Mouse (Mus musculus) B cell, adult (primary cell): ENCODE results near the gene Otud7b. TPM values are rescaled to one million over a fixed set of nuclear protein-coding genes. Genes with fewer than 3 reads are reported as not detected.

ENCODE experiments used
- total RNA-seq: library from RNA; stranded (reverse); gene quantifications from 4 replicates; pipeline ENCODE4 v1.2.4, GENCODE M21; 2023; ENCODE audit not compliant: inconsistent age

Gene Otud7b
- total RNA-seq, result 53.7 to 61.3 TPM (median 54.9 TPM) in 4 replicates

DNA sequence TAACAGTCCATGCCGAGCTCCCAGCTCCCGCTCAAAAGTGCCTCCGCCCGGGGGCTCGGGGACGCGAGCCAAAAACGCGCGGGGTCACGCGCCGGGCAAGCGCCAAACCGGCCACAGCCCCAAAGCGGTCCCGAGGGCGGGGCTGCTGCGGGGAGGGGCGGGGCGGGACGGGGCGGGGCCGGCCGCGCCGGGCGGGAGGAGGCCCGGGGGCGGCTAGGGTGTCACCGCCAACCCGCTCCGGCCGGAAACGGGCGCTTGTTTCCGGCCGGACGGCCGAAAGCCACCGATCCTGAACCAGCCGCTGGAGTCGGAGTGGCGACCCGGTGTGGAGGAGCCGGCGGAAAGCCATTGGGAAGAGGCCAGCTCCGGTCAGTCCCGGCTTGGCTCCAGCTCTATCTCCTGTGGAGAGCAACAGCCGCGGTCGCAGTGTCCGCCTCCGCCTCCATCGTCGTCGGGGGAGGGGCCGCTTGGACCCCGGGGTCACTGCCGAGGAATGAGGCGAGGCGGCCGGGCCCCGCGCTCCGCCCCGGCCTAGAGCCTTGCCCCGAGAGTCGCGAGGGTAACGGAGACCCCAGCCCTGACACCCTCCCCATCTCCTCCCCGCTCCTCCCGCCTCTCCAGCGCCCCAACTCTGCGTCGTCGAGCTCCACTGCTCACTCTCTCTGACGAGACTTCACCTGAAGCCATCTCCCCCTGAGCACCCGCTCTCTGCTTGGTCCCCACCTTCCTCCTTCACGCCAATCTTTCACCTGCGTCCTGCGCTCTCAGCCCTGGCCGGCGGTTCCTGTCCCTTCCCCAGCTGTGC, at the start of gene Otud7b:
Gene Otud7b (plus strand): TSS at position 267 of the 805 bp plus-strand sequence.

DNA sequence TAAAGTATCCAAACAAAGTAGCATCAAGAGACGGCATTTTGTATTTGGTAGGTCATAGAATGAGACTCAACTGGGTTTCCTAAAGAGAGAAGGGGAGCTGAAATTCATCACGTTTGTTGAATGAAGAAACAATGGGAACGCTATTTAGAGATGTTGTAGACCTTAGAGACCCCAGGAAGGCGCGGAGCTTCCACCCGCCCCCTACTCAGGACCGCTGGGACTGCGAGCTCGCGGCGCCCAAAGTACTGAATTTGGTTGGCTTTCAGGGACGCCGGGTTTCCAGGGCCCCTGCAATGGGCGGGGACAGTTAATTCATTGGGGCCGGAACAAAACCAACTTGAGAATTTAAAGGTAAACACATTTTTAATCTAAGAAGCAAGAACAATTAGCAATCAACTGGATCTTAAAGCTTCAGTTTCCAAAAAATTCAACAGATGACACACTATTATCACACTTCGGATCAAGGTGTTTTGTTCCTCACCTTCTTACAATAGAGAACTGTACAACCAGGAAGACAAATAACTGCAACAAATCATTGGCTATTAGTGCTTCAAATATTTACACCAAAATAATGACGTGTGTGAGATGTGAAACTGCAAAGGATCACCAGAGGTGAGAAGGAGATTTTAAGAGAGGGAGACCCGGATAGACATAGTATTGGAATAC, 46.0 kb upstream of the Otud7b start, which contains the start of gene Vps45:
Gene Vps45 (minus strand): TSS at position 236 of the 666 bp plus-strand sequence.

DNA sequence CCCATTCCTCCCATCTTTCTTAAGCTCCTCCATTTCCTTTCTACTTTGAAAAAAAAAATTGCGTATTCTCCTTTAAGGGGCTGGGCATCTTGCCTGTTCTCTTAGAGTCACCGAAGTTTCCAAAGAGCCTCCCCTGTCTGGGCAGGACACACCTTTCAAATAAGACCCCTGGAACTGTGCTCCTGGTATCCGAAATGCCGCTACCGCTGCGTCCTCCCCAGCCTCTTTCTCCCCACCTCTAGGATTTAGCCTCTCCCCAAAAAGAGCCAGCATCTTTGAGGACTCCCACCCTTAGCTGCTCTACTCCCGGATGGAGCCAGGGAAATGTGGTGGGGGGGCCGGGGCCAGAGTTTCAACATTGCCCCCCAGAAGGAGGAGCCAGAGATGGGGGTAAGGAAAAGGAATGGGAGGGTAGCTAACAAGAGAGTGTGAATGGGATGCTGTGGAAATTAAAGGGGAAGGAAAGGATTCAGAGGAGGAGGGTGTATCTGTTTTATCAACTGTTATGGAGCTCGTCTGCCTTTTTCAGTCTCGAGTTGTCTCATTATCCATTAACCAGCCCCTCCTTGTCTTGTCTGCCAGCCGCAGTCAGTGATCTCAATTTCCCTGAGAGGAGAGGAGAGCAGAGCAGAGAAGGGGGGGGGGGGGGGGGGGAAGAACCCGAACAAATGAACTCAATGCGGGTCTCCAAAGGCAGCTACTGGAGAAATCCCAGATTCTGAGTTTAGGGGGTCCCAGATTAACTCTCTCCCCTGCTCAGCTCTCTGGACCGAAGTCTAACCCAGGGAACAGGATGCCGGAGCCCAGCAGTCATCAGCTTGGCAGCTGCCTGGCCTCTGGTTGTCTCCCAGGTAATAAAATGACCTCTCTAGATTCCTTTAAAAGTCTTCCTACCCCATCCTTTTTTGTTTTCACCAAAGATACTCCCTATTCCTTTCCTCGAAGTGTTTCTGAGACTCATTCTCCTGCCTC, 57.8 kb downstream of the Otud7b start, which contains the start of gene Mtmr11:
Gene Mtmr11 (plus strand): TSS at position 136 of the 972 bp plus-strand sequence.

DNA sequence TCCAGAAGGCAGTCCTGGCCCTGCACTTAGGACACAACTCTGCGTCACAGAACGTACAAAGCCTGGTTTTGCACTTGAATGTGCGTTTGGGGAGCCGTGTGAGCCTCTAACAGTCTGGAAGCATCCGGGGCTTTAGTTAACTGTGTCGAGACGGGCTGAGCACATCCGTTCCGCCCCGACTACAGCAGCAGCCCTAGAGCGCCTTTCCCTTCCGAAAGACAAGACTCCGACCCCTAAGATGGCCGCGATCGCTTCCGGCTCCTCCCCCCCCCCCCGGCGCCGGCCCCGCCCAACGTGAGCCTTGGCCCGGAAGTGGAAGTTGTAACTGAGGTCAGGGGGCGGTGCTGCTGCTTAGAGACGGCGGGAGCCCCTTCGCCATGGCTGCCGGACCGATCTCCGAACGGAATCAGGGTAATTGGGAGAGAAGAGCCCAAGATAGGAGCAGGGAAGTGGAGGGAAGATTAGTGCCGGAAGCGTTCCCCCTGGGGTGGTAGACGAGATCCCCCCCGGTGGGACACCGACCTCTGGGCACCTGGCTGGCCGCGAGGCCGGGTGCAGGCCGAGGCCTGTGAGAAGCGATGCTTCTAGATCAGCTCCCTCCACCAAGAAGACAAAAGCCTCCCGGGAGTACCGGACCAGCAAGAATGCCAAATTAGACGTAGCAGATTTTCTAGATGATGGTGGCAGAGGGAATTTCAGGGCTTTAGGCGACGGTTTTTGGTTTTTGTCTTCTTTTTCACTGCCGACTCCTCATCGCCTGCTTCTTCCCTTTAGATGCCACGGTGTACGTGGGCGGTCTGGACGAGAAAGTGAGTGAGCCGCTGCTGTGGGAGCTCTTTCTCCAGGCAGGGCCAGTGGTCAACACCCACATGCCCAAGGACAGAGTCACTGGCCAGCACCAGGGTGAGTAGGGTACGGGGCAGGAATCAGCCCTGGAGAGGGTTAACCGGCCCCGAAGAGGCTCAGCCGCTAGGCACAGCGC, 68.2 kb downstream of the Otud7b start, which contains the start of gene Sf3b4:
Gene Sf3b4 (plus strand): TSS at position 136 of the 982 bp plus-strand sequence.

DNA sequence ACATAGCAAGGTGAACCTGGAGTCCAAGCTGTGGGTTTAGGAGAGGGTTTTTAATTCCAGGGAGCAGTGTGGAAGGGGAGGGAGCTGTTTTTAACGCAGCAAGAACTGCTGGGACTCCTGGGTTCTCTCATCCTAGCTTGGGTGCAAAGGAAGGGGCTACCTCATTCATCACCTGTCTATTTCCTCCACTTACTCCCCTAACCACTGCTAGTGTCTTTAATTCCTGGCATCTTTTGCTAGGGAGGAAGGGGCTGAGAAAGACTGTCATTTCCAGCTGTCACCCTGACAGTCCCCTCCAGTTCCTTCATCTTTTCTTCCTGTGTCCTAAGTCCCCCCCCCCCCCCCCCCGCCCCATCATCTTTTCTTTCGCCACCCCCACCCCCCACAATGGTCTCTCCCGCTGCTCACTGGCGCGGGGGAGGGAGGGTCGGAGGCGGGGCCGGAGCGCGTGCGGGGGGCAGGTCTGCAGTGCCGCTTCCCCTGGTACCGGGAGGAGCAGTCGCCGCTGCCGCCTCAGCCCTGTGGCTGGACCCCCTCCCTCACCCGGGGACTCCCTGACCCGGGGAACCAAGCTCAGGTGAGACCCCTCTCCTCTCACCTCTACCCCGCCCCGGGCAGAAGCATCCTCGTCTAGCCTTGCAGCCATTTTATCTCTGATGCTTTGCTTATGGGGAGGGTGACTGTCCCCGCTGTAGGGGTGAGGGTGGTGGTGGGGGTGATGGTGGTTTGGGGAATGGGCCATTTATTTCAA, 76.6 kb downstream of the Otud7b start, which contains the start of gene Sv2a:
Gene Sv2a (plus strand): TSS at position 425 of the 751 bp plus-strand sequence.

Other genes starting within 250 kb of the Otud7b start
- 89.6 to 102 TPM (median 98.9 TPM) in 4 replicates for gene Prpf3, start 248.6 kb upstream of the Otud7b start, total RNA-seq
- gene Mrps21, start 233.0 kb upstream of the Otud7b start, total RNA-seq, result 103 to 115 TPM (median 109 TPM) in 4 replicates
- gene Ciart, start 222.3 kb upstream of the Otud7b start, total RNA-seq, result 219 to 247 TPM (median 225 TPM) in 4 replicates
- gene BC028528, start 212.5 kb upstream of the Otud7b start, total RNA-seq, result 51.8 to 76.7 TPM (median 72.8 TPM) in 4 replicates
- gene Aph1a, start 210.6 kb upstream of the Otud7b start, total RNA-seq, result 44.8 to 57.9 TPM (median 54.3 TPM) in 4 replicates
- not detected in 4 replicates for gene Car14, start 199.8 kb upstream of the Otud7b start, total RNA-seq
- gene Anp32e, start 175.3 kb upstream of the Otud7b start, total RNA-seq, result 103 to 121 TPM (median 117 TPM) in 4 replicates
- gene Plekho1, start 108.5 kb upstream of the Otud7b start, total RNA-seq, result 203 to 253 TPM (median 234 TPM) in 4 replicates
- gene Vps45, start 46.1 kb upstream of the Otud7b start, total RNA-seq, result 16.8 to 29.1 TPM (median 20.3 TPM) in 4 replicates
- gene Mtmr11, start 57.5 kb downstream of the Otud7b start, total RNA-seq, result 1.9 to 3.4 TPM (median 2.4 TPM) in 4 replicates
- gene Sf3b4, start 67.8 kb downstream of the Otud7b start, total RNA-seq, result 86.6 to 96.9 TPM (median 89.8 TPM) in 4 replicates
- gene Sv2a, start 76.6 kb downstream of the Otud7b start, total RNA-seq, result 2.2 to 4.4 TPM (median 2.7 TPM) in 4 replicates
- gene Bola1, start 115.2 kb downstream of the Otud7b start, total RNA-seq, result 8.4 to 10.2 TPM (median 9.0 TPM) in 4 replicates
- gene Hist2h2ab, start 115.3 kb downstream of the Otud7b start, total RNA-seq, result 5.1 to 10.3 TPM (median 7.2 TPM) in 4 replicates
- gene Hist2h2ac, start 116.4 kb downstream of the Otud7b start, total RNA-seq, result 110 to 130 TPM (median 113 TPM) in 4 replicates
- gene Hist2h2be, start 116.6 kb downstream of the Otud7b start, total RNA-seq, result 4.9 to 5.8 TPM (median 5.0 TPM) in 4 replicates
- 1.6 to 5.2 TPM (median 3.2 TPM) in 4 replicates for gene Hist2h3c2, start 134.6 kb downstream of the Otud7b start, total RNA-seq
- gene Hist2h2aa2, start 135.7 kb downstream of the Otud7b start, total RNA-seq, result 684 to 746 TPM (median 716 TPM) in 4 replicates
- 4.9 to 9.3 TPM (median 6.8 TPM) in 3 of 4 replicates, not detected in the other for gene Hist2h2aa1, start 141.0 kb downstream of the Otud7b start, total RNA-seq
- gene Hist2h3c1, start 142.2 kb downstream of the Otud7b start, total RNA-seq, result not detected in 4 replicates
- gene Hist2h4, start 158.8 kb downstream of the Otud7b start, total RNA-seq, result 52.3 to 62.2 TPM (median 53.7 TPM) in 4 replicates
- 151 to 194 TPM (median 183 TPM) in 4 replicates for gene Hist2h3b, start 164.1 kb downstream of the Otud7b start, total RNA-seq
- 179 to 204 TPM (median 198 TPM) in 4 replicates for gene Hist2h2bb, start 165.2 kb downstream of the Otud7b start, total RNA-seq
- gene Fcgr1, start 189.4 kb downstream of the Otud7b start, total RNA-seq, result 0.19 to 0.60 TPM (median 0.52 TPM) in 4 replicates